Mouse (Mus musculus): ENCODE results near the gene Ccdc12. TPM values are rescaled to one million over a fixed set of nuclear protein-coding genes. Genes with fewer than 3 reads are reported as not detected.

Gene Ccdc12
- total and polyA plus RNA-seq, 3 experiments: 85.2 to 104 (median 97.8) TPM

DNA sequence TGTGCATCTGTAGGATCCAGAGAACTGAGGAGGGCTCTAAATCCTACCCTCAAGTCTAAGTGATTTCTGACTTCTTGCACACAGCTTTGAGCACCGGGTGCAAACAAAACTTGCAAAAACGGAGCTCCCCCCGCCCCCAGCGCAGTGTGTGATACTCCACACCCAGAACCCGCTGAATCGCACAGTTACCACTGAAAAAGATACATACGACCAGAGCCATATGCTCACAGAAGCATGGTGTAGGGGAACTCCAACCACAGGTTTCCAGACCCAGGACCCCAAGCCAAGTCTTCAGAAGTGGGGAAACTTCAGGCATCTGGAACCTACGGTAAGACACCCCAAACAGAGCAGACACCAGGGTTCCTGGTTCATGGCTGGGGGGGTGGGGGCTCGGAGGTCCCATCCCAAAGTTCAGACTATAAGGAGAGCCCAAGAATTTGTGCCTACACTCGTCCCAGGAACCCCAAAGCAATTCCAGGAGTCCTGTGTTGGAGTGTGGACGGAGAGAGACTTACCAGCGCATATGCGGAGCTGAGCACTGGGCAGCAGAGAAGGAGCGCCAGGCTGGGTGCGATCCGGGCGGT, 85.5 kb downstream of the Ccdc12 start, which contains the start of gene Myl3:
Myl3 (plus strand) TSS at position 151 of the 584 bp plus-strand sequence.
- Histone ChIP-seq H3K79me2 (replicated peaks; ENCODE audit: control insufficient read depth, extremely low read depth, insufficient read depth, poor library complexity, severe bottlenecking) (no peaks in the 10 kb centered on the region), H3K4me2 (ENCODE audit: insufficient read depth, low read depth, poor library complexity, severe bottlenecking) (peak within 1 kb of the TSS; percentile 87), H3K4me3 (replicated peaks in 1 of 3; ENCODE audit: low read depth in 2 of 3, low read length in 2 of 3, poor library complexity in 1 of 3) (peak within 1 kb of the TSS in 2 of 3 experiments; percentile 5 to 68), H3K36me3 (replicated peaks in 1 of 2; ENCODE audit: control insufficient read depth in 1 of 2, insufficient read depth in 1 of 2, low read length in 1 of 2) (no peaks in the 10 kb centered on the region), H3K9me3 (replicated peaks; ENCODE audit: low read length) (peaks cover 2% of the 10 kb centered on the region), H3K27ac (ENCODE audit: insufficient read depth, low read depth) (no peak within 1 kb of the TSS), H3K27me3 (replicated peaks) (peaks cover 75% of the 10 kb centered on the region), H3K9ac (ENCODE audit: insufficient read depth, low read depth) (peak within 1 kb of the TSS; percentile 49), H3K4me1 (ENCODE audit: control insufficient read depth in 1 of 2, insufficient read depth in 2 of 2) (peaks cover 2 to 4% of the 10 kb centered on the region in 2 experiments; a peak in 1 of 4 replicates)
- in situ Hi-C loops (cut with MboI; ENCODE audit: low pct_ligation_motif_present, low pct_unique_long_range_greater_than_20kb, low sequenced_read_pairs) (no loop called here), dilution Hi-C loops (cut with MboI; ENCODE audit: extremely low pct_ligation_motif_present, extremely low pct_unique_long_range_greater_than_20kb, low sequenced_read_pairs) (no loop called here)
- no peak for DNase-seq (ENCODE audit: extremely low read depth)
- TF ChIP-seq SIN3A (IDR thresholded peaks at IDR 0.05; ENCODE audit: low read length) (no peak), E2F4 (IDR thresholded peaks at IDR 0.05; ENCODE audit: insufficient replicate concordance, low read depth, low read length) (no peak), CHD2 (IDR thresholded peaks at IDR 0.05; ENCODE audit: low read length) (no peak)

DNA sequence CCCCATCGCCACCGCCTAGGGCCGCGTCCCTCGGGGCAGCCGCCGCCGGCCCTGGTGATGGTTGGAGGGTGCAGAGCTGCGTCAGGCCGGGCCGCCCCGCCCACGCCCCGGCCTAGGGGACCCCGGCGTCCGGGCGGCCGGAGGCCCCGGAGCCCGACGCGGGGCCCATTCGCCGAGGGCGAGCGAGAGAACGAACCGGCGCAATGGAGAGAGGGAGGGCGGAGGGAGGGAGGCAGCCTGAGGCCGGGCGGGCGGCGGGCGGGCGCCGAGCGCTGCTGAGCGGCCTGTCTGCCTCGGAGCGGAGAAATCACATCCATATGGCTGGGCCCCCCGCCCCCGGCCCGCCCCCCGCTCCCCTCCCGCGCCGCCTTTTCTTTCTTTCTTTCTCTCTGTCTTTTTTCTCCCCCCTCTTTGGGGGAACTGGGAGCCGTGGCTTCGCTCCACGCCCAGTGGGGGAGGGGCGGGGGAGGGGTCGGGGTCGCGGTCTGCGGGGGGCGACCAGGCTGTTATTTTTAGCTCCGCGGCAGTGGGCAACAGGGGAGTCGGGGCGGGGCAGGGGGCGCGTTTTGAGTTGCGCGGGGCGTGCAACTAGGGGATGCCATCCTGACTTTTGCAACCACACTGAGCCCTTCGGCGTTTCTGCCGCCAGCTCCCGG, 86.1 kb downstream of the Ccdc12 start:
- peaks cover 78% of the 10 kb centered on the region for H3K27me3 ChIP-seq (replicated peaks)
- dilution Hi-C loops (cut with MboI; ENCODE audit: extremely low pct_ligation_motif_present, extremely low pct_unique_long_range_greater_than_20kb, low sequenced_read_pairs) (no loop called here), in situ Hi-C loops (cut with MboI; ENCODE audit: low pct_ligation_motif_present, low pct_unique_long_range_greater_than_20kb, low sequenced_read_pairs) (no loop called here)
- H3K9ac ChIP-seq (ENCODE audit: insufficient read depth, low read depth): peak overlapping the region; percentile 49
- H3K27ac ChIP-seq (ENCODE audit: insufficient read depth, low read depth): no peak overlapping the region
- no peak for TF ChIP-seq MXI1 (IDR thresholded peaks at IDR 0.05; ENCODE audit: low read depth, low read length)
- TF ChIP-seq UBTF (IDR thresholded peaks at IDR 0.05; ENCODE audit: low read depth, low read length): peak; percentile 75; the same call in 1 of the 2 replicates
- TF ChIP-seq EP300 (IDR thresholded peaks at IDR 0.05; ENCODE audit: low read length): no peak
- no peak for TF ChIP-seq PAX5 (IDR thresholded peaks at IDR 0.05; ENCODE audit: low read length)
- H3K79me2 ChIP-seq (replicated peaks; ENCODE audit: control insufficient read depth, extremely low read depth, insufficient read depth, poor library complexity, severe bottlenecking): no peaks in the 10 kb centered on the region
- H3K36me3 ChIP-seq (replicated peaks in 1 of 2; ENCODE audit: control insufficient read depth in 1 of 2, insufficient read depth in 1 of 2, low read length in 1 of 2): no peaks in the 10 kb centered on the region
- DNase-seq (ENCODE audit: extremely low read depth): no peak
- H3K4me2 ChIP-seq (ENCODE audit: insufficient read depth, low read depth, poor library complexity, severe bottlenecking): peak overlapping the region; percentile 87
- peak overlapping the region; percentile 5 to 68 (median 16) for H3K4me3 ChIP-seq (replicated peaks in 1 of 3; ENCODE audit: low read depth in 2 of 3, low read length in 2 of 3, poor library complexity in 1 of 3)
- H3K9me3 ChIP-seq (replicated peaks; ENCODE audit: low read length): peaks cover 2% of the 10 kb centered on the region
- H3K4me1 ChIP-seq (ENCODE audit: control insufficient read depth in 1 of 2, insufficient read depth in 2 of 2): peaks cover 2 to 4% of the 10 kb centered on the region in 2 experiments; a peak in 1 of 4 replicates

DNA sequence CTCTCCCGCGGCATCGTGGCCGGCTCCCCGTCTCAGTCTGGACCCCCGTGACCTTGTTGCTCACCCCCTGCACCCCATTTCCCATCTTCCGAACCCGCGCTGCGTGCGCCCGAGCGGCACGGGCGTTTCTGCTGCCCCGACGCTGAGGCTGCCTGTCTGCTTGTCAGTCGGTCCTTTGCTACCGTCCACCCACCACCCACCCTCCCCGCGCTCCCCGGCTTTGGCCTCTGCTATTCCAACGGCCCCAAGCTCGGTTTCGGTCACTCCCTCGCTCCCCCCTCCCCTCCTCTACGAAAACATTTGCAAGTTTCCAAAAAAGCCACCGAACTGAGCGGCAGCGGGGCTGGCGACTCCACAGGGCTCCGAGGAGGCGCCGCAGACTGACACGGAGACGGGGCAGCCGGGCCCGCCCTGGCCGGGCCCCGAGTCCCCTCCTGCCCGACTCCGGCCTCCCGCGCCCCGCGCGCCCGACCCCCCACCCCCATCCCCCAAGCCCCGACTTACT, 86.7 kb downstream of the Ccdc12 start:
- dilution Hi-C loops (cut with MboI; ENCODE audit: extremely low pct_ligation_motif_present, extremely low pct_unique_long_range_greater_than_20kb, low sequenced_read_pairs): no loop called here
- Histone ChIP-seq H3K9ac (ENCODE audit: insufficient read depth, low read depth) (peak overlapping the region; percentile 49), H3K27ac (ENCODE audit: insufficient read depth, low read depth) (no peak overlapping the region)

More for the DNA sequence above, 86.7 kb downstream of the Ccdc12 start:
- H3K9me3 ChIP-seq (replicated peaks; ENCODE audit: low read length): peaks cover 2% of the 10 kb centered on the region
- H3K36me3 ChIP-seq (replicated peaks in 1 of 2; ENCODE audit: control insufficient read depth in 1 of 2, insufficient read depth in 1 of 2, low read length in 1 of 2): no peaks in the 10 kb centered on the region
- peak overlapping the region in 2 of 3 experiments; percentile 16 to 68 for H3K4me3 ChIP-seq (replicated peaks in 1 of 3; ENCODE audit: low read depth in 2 of 3, low read length in 2 of 3, poor library complexity in 1 of 3)
- no peak for DNase-seq (ENCODE audit: extremely low read depth)
- H3K4me1 ChIP-seq (ENCODE audit: control insufficient read depth in 1 of 2, insufficient read depth in 2 of 2): peaks cover 2 to 4% of the 10 kb centered on the region in 2 experiments; a peak in 1 of 4 replicates
- H3K4me2 ChIP-seq (ENCODE audit: insufficient read depth, low read depth, poor library complexity, severe bottlenecking): peak overlapping the region; percentile 87
- TF ChIP-seq PAX5 (IDR thresholded peaks at IDR 0.05; ENCODE audit: low read length): no peak
- TF ChIP-seq JUND (conservative IDR thresholded peaks at IDR 0.05; ENCODE audit: low read depth, low read length): no peak
- no peak for TF ChIP-seq SMC3 (IDR thresholded peaks at IDR 0.05; ENCODE audit: low read depth, low read length)
- TF ChIP-seq UBTF (IDR thresholded peaks at IDR 0.05; ENCODE audit: low read depth, low read length): peak; percentile 43; the same call in 1 of the 2 replicates
- TF ChIP-seq JUN (IDR thresholded peaks at IDR 0.05; ENCODE audit: insufficient read depth, low read depth, low read length): no peak
- TF ChIP-seq POLR2AphosphoS2 (IDR thresholded peaks at IDR 0.05; ENCODE audit: low read depth, low read length): no peak
- no peak for TF ChIP-seq CHD1 (IDR thresholded peaks at IDR 0.05; ENCODE audit: low read depth, low read length)
- TF ChIP-seq RCOR1 (conservative IDR thresholded peaks at IDR 0.05; ENCODE audit: low read depth, low read length): no peak
- in situ Hi-C loops (cut with MboI; ENCODE audit: low pct_ligation_motif_present, low pct_unique_long_range_greater_than_20kb, low sequenced_read_pairs): no loop called here
- H3K27me3 ChIP-seq (replicated peaks): peaks cover 83% of the 10 kb centered on the region
- no peaks in the 10 kb centered on the region for H3K79me2 ChIP-seq (replicated peaks; ENCODE audit: control insufficient read depth, extremely low read depth, insufficient read depth, poor library complexity, severe bottlenecking)

Measured in CH12.LX (cell line).